Mouse (Mus musculus): ENCODE data around the gene Adamts18. TPM values are rescaled to one million over a fixed set of nuclear protein-coding genes. Genes with fewer than 3 reads are reported as not detected.
A peak's percentile ranks its signal among the peaks of the same experiment; 100 is the strongest.

Adamts18 gene
- total RNA-seq (2014; rRNA removed) = 4.6 and 6.2 TPM in 2 replicates
- 4.0 and 5.0 TPM in 2 replicates for polyA plus RNA-seq (2015; fragmentation: Nextera tagmentation; extraction: Ambion mirVana)

- Histone ChIP-seq H3K27ac (peak within 1 kb of the TSS; percentile 77), H3K9ac (replicated peaks; ENCODE audit: low read length) (peak within 1 kb of the TSS; percentile 70), H3K4me3 (ENCODE audit: low read length) (peak within 1 kb of the TSS; percentile 59), H3K9me3 (ENCODE audit: low read length) (no peaks in the 10 kb centered on the region), H3K36me3 (ENCODE audit: insufficient read depth, low read length) (no peaks in the 10 kb centered on the region), H3K27me3 (ENCODE audit: insufficient read depth, low read length) (0 out of 2 replicates have a peak, but pooled peaks cover 3% of the 10 kb centered on the region), H3K4me1 (ENCODE audit: insufficient read depth, low read length) (peaks cover 7% of the 10 kb centered on the region; the same call in 1 of the 2 replicates), H3K4me2 (ENCODE audit: low read depth, low read length) (peak within 1 kb of the TSS; percentile 98)
- peak; percentile 79 for ATAC-seq
- under 1% methylated on average over 32 of the region's 32 CpGs for WGBS
- no peak for TF ChIP-seq CTCF (IDR thresholded peaks at IDR 0.05; ENCODE audit: low read depth)
- peak; percentile 62 for DNase-seq (ENCODE audit: low spot score)
Measured at GRCm38 (mm10) chr8:113848653-113849135, at the start of gene Adamts18. Gene Adamts18, minus strand, starts transcription at chr8:113848738.

DNA sequence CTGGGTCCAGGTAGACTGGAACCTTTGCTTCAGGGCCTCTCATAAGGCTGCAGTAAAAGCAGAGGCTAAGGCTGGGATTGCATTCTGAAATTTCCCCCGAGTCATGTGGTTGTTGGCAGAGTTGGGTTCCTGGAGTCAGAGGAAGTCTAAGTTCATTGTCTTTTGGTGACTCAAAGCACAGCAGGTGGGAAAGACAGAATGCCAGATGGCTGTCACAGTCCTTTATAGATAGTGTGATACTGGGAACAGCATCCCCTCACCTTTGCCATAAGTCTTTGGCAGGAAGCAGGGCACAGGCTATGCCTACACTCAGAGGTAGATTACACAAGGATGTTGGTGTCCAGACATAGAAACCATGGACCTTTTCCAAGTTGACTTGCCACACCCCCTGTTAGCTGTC is 47.9 kb upstream of the Adamts18 start:
- H3K9me3 ChIP-seq (ENCODE audit: low read length) = no peaks in the 10 kb centered on the region
- H3K9ac ChIP-seq (replicated peaks; ENCODE audit: low read length) = no peak overlapping the region
- DNase-seq (ENCODE audit: low spot score) (no peak), ATAC-seq (no peak)
- no peaks in the 10 kb centered on the region for H3K4me1 ChIP-seq (ENCODE audit: insufficient read depth, low read length)
- 46% methylated on average over 1 of the region's 1 CpGs for WGBS
- no peak overlapping the region for H3K4me2 ChIP-seq (ENCODE audit: low read depth, low read length)
- H3K36me3 ChIP-seq (ENCODE audit: insufficient read depth, low read length) = no peaks in the 10 kb centered on the region
- TF ChIP-seq CTCF (IDR thresholded peaks at IDR 0.05; ENCODE audit: low read depth) = no peak
- no peak overlapping the region for H3K27ac ChIP-seq
- H3K4me3 ChIP-seq (ENCODE audit: low read length) = no peak overlapping the region
- no peaks in the 10 kb centered on the region for H3K27me3 ChIP-seq (ENCODE audit: insufficient read depth, low read length)

GRCm38 (mm10) chr8:113891376-113891775 is 42.8 kb upstream of the Adamts18 start:
- Histone ChIP-seq H3K36me3 (ENCODE audit: insufficient read depth, low read length) (no peaks in the 10 kb centered on the region), H3K4me1 (ENCODE audit: insufficient read depth, low read length) (no peaks in the 10 kb centered on the region), H3K27me3 (ENCODE audit: insufficient read depth, low read length) (no peaks in the 10 kb centered on the region), H3K27ac (no peak overlapping the region), H3K9ac (replicated peaks; ENCODE audit: low read length) (no peak overlapping the region), H3K9me3 (ENCODE audit: low read length) (no peaks in the 10 kb centered on the region), H3K4me3 (ENCODE audit: low read length) (no peak overlapping the region), H3K4me2 (ENCODE audit: low read depth, low read length) (no peak overlapping the region)
- WGBS = 42% methylated on average over 3 of the region's 3 CpGs
- ATAC-seq = no peak
- no peak for TF ChIP-seq CTCF (IDR thresholded peaks at IDR 0.05; ENCODE audit: low read depth)
- DNase-seq (ENCODE audit: low spot score) = no peak

DNA sequence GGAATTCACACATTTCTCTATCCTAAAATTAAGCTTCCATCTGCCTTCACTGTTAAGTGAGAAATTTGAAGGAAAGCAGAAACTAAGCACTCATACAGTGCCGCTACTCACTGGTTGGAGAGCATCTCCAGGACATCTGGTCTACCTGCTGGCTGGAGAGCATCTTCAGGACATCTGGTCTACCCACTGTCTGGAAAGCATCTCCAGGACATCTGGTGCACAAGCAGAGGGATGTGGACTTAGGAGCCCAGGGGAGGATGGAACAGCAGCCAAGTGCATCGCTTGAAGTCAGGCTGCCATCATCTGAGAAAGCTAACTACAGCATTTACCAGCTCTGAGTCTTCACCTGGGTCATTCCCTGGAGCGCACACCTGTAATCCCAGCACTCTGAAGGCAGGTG is 38.0 kb upstream of the Adamts18 start:
- no peak for TF ChIP-seq CTCF (IDR thresholded peaks at IDR 0.05; ENCODE audit: low read depth)
- Histone ChIP-seq H3K4me1 (ENCODE audit: insufficient read depth, low read length) (0 out of 2 replicates have a peak, but pooled peaks cover 4% of the 10 kb centered on the region), H3K9me3 (ENCODE audit: low read length) (no peaks in the 10 kb centered on the region), H3K27me3 (ENCODE audit: insufficient read depth, low read length) (no peaks in the 10 kb centered on the region), H3K36me3 (ENCODE audit: insufficient read depth, low read length) (no peaks in the 10 kb centered on the region), H3K4me2 (ENCODE audit: low read depth, low read length) (no peak overlapping the region), H3K9ac (replicated peaks; ENCODE audit: low read length) (no peak overlapping the region), H3K27ac (no peak overlapping the region), H3K4me3 (ENCODE audit: low read length) (no peak overlapping the region)
- ATAC-seq (no peak), DNase-seq (ENCODE audit: low spot score) (no peak)
- WGBS = 89% methylated on average over 3 of the region's 3 CpGs

DNA sequence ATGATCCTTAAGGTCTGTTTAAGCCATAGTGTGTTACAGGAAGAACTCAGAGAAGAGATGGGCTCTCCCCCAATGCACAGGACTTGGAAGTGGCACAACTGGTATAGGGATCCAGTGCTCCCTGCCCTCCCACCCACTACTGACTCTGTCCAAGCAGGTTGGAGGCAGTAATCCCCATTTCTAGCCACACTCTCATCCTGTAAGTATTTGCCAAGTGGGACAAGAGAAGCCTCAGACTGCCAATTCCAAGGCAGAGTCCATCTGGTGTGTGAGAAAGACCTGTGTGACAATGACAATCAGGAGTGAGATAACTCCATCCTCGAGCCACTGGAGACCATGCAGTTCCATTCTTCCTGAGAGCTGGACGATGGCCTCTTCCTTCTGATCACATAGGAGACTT is 36.6 kb upstream of the Adamts18 start:
- Histone ChIP-seq H3K4me2 (ENCODE audit: low read depth, low read length) (no peak overlapping the region), H3K9ac (replicated peaks; ENCODE audit: low read length) (no peak overlapping the region), H3K4me3 (ENCODE audit: low read length) (no peak overlapping the region), H3K36me3 (ENCODE audit: insufficient read depth, low read length) (no peaks in the 10 kb centered on the region), H3K4me1 (ENCODE audit: insufficient read depth, low read length) (0 out of 2 replicates have a peak, but pooled peaks cover 4% of the 10 kb centered on the region), H3K27me3 (ENCODE audit: insufficient read depth, low read length) (no peaks in the 10 kb centered on the region), H3K27ac (no peak overlapping the region), H3K9me3 (ENCODE audit: low read length) (no peaks in the 10 kb centered on the region)
- peak; percentile 52 for DNase-seq (ENCODE audit: low spot score)
- no peak for TF ChIP-seq CTCF (IDR thresholded peaks at IDR 0.05; ENCODE audit: low read depth)
- ATAC-seq = no peak
- 69% methylated on average over 2 of the region's 2 CpGs for WGBS

- no peak for TF ChIP-seq CTCF (IDR thresholded peaks at IDR 0.05; ENCODE audit: low read depth)
- ATAC-seq (no peak), DNase-seq (ENCODE audit: low spot score) (no peak)
- Histone ChIP-seq H3K4me2 (ENCODE audit: low read depth, low read length) (no peak overlapping the region), H3K9me3 (ENCODE audit: low read length) (no peaks in the 10 kb centered on the region), H3K9ac (replicated peaks; ENCODE audit: low read length) (no peak overlapping the region), H3K36me3 (ENCODE audit: insufficient read depth, low read length) (no peaks in the 10 kb centered on the region), H3K4me1 (ENCODE audit: insufficient read depth, low read length) (0 out of 2 replicates have a peak, but pooled peaks cover 4% of the 10 kb centered on the region), H3K4me3 (ENCODE audit: low read length) (no peak overlapping the region), H3K27ac (no peak overlapping the region), H3K27me3 (ENCODE audit: insufficient read depth, low read length) (no peaks in the 10 kb centered on the region)
- 16% methylated on average over 7 of the region's 7 CpGs for WGBS
Measured at GRCm38 (mm10) chr8:113883994-113884393, 35.5 kb upstream of the Adamts18 start.

DNA sequence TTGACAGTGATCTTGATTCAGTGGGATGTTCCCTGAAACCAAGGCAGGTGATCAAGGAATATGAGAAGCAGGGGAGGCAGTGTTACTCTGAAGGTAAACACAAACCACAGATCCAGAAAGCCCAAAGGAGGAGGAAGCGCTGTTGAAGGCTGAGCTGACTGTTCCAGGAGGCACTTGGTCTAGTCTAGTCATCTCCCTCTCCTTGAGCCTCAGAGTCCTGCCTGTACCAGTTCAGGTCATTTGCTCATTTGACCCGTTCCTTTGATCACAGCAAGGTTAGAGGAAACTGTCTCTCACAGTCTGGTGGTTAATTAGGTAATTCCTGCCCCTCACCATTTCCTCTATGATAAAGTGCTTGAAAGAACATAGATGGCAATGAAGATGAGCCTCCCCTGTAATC is 34.0 kb upstream of the Adamts18 start:
- no peak for ATAC-seq
- H3K9ac ChIP-seq (replicated peaks; ENCODE audit: low read length) = no peak overlapping the region
- H3K4me3 ChIP-seq (ENCODE audit: low read length) = no peak overlapping the region
- whole genome bisulfite sequencing = 86% methylated on average over 2 of the region's 2 CpGs
- no peaks in the 10 kb centered on the region for H3K36me3 ChIP-seq (ENCODE audit: insufficient read depth, low read length)
- 0 out of 2 replicates have a peak, but pooled peaks cover 4% of the 10 kb centered on the region for H3K4me1 ChIP-seq (ENCODE audit: insufficient read depth, low read length)
- H3K4me2 ChIP-seq (ENCODE audit: low read depth, low read length) = no peak overlapping the region
- DNase-seq (ENCODE audit: low spot score) = no peak
- no peak for TF ChIP-seq CTCF (IDR thresholded peaks at IDR 0.05; ENCODE audit: low read depth)
- no peaks in the 10 kb centered on the region for H3K27me3 ChIP-seq (ENCODE audit: insufficient read depth, low read length)
- H3K9me3 ChIP-seq (ENCODE audit: low read length) = no peaks in the 10 kb centered on the region
- no peak overlapping the region for H3K27ac ChIP-seq
